Mouse (Mus musculus): Measurements from ENCODE around the gene Tes3-ps.

DNA sequence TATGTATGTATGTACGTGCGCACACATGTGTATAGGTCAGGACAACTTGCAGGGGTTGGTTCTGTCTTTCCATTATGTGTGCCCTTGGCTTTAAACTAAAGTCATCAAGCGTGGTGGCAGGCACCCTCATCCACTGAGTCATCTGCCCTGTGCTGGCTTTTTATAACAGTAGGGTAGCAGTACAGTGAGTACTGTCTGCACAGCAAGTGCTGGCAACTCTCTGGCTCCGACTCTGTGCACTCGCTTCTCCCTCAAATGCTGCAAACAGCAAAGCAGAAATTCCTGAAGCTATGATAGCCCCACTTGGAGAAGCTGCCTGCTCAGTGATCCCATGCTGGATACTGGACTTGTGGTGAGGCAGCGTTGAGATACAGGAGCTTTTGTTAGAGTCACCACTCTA is 48.7 kb upstream of the Tes3-ps start:
- TF ChIP-seq CTCF (IDR thresholded peaks at IDR 0.05; ENCODE audit: borderline replicate concordance, extremely low read depth, insufficient read depth, insufficient read length) (no peak), POLR2A (IDR thresholded peaks at IDR 0.05; ENCODE audit: borderline replicate concordance, extremely low read depth, insufficient read depth, insufficient read length, poor library complexity, severe bottlenecking) (no peak)

Data from brain, embryonic 14.5 days (tissue).